ENCODE assay signal across 8 mouse cellular contexts in genomic region chr10:69254390-69254847, GRCm38 (mm10). TPM values are rescaled to one million over a fixed set of nuclear protein-coding genes. Genes with fewer than 3 reads are reported as not detected.
A peak's percentile ranks its signal among the peaks of the same experiment; 100 is the strongest.
DNase-seq lines count a peak whose midpoint lies in the region; ATAC-seq and TF ChIP-seq lines count a peak whose summit lies in the region.

No protein-coding gene starts in this region.

- 23% methylated on average over 8 of the region's 8 CpGs for WGBS in forebrain, embryonic 12.5 days
- 11% methylated on average over 8 of the region's 8 CpGs for WGBS in thymus, adult 2 months

- peak; percentile 57 to 67 for DNase-seq in right cerebral cortex, postnatal 10 days (ENCODE audit: low spot score in 2 of 2)
- no peak for DNase-seq in right cerebral cortex, adult 18-20 months
- peak; percentile 77 to 81 for DNase-seq in heart, postnatal 10 days
- peak; percentile 86 to 95 for DNase-seq in kidney, postnatal 25 days
- peak; percentile 69 for DNase-seq in lung, postnatal 36 days
- peak; percentile 21 to 22 for DNase-seq in spleen, postnatal 14 days (ENCODE audit: low spot score in 2 of 2)
- no peak for DNase-seq in thymus, adult 2 months

- H3K27ac ChIP-seq in forebrain, embryonic 12.5 days = peak overlapping the region; percentile 65
- H3K27ac ChIP-seq in thymus, adult 2 months (ENCODE audit: control insufficient read depth, insufficient read depth, low read length) = no peak overlapping the region

- ATAC-seq in forebrain, embryonic 12.5 days (ENCODE audit: low FRiP score) = peak; percentile 70

- H3K4me1 ChIP-seq in forebrain, embryonic 12.5 days = peaks cover 25% of the 10 kb centered on the region
- H3K4me1 ChIP-seq in thymus, adult 2 months (replicated peaks; ENCODE audit: control insufficient read depth, insufficient read depth, low read length) = no peaks in the 10 kb centered on the region

- H3K27me3 ChIP-seq in forebrain, embryonic 12.5 days = no peaks in the 10 kb centered on the region
- no peaks in the 10 kb centered on the region for H3K27me3 ChIP-seq in thymus, adult 2 months (ENCODE audit: control insufficient read depth, insufficient read depth, low read length)

- no peak overlapping the region for H3K4me2 ChIP-seq in forebrain, embryonic 12.5 days

- H3K9ac ChIP-seq in forebrain, embryonic 12.5 days = no peak overlapping the region

- no peaks in the 10 kb centered on the region for H3K9me3 ChIP-seq in forebrain, embryonic 12.5 days

- TF ChIP-seq CTCF in thymus, adult 2 months (IDR thresholded peaks at IDR 0.05; ENCODE audit: borderline replicate concordance, control insufficient read depth, extremely low read depth, insufficient read depth, low read length, poor library complexity) = no peak

- no peak overlapping the region for H3K4me3 ChIP-seq in forebrain, embryonic 12.5 days (replicated peaks)
- H3K4me3 ChIP-seq in thymus, adult 2 months (ENCODE audit: control insufficient read depth, insufficient read depth, low read length) = no peak overlapping the region

- TF ChIP-seq POLR2A in thymus, adult 2 months (IDR thresholded peaks at IDR 0.05; ENCODE audit: control insufficient read depth, extremely low read depth, insufficient read depth, low read length, poor library complexity) = no peak

- H3K36me3 ChIP-seq in forebrain, embryonic 12.5 days (replicated peaks) = peaks cover 9% of the 10 kb centered on the region; the same call in 1 of the 2 replicates
- no peaks in the 10 kb centered on the region for H3K36me3 ChIP-seq in thymus, adult 2 months (ENCODE audit: control insufficient read depth, insufficient read depth, low read length)

- intact Hi-C loops in heart, postnatal 10 days (cut with DNase I) = no loop called here

RNA-seq across cellular contexts. Expression of gene A930033H14Rik, which starts 41.5 kb away (rescaled TPM):
- 1.2 TPM in 2 replicates for polyA plus RNA-seq in forebrain, embryonic 12.5 days (2016; fragmentation: Nextera tagmentation; extraction: Ambion mirVana)
- 1 to 10 TPM; 3.2 to 5.1 TPM for total RNA-seq in heart, postnatal 10 days (2021)
- 0.28 and 0.34 TPM in 2 replicates for polyA plus RNA-seq in thymus, adult 2 months (2012; rRNA removed)

Comparison
In these comparisons a context has a peak if more than half of its experiments do, and no peak if none do; other contexts are left out.
1. DNase-seq: peak in right cerebral cortex, postnatal 10 days (2 of 2), heart, postnatal 10 days (2 of 2), kidney, postnatal 25 days (2 of 2), lung, postnatal 36 days (single experiment) and spleen, postnatal 14 days (2 of 2); none in right cerebral cortex, adult 18-20 months (single experiment) and thymus, adult 2 months (single experiment).